Mouse (Mus musculus): Measurements from ENCODE around the gene Hus1. TPM values are rescaled to one million over a fixed set of nuclear protein-coding genes. Genes with fewer than 3 reads are reported as not detected.
A peak's percentile ranks its signal among the peaks of the same experiment; 100 is the strongest.

The Hus1 gene
- polyA plus RNA-seq (2016; fragmentation: Nextera tagmentation; extraction: Ambion mirVana) = 21.5 and 23.2 TPM in 2 replicates

GRCm38 (mm10) chr11:9010853-9011339, at the start of gene Hus1:
Gene Hus1 (minus strand): TSS chr11:9011191.
- H3K9me3 ChIP-seq (replicated peaks) = no peaks in the 10 kb centered on the region
- peak; percentile 88 for DNase-seq (ENCODE audit: low spot score)
- H3K4me3 ChIP-seq = peak within 1 kb of the TSS; percentile 77
- H3K27me3 ChIP-seq (ENCODE audit: low read depth, poor library complexity, severe bottlenecking) = no peaks in the 10 kb centered on the region
- H3K27ac ChIP-seq (replicated peaks) = peak within 1 kb of the TSS; percentile 97
- H3K4me1 ChIP-seq = peaks cover 26% of the 10 kb centered on the region
- H3K36me3 ChIP-seq = peaks cover 29% of the 10 kb centered on the region
- WGBS = under 1% methylated on average over 43 of the region's 43 CpGs

DNA sequence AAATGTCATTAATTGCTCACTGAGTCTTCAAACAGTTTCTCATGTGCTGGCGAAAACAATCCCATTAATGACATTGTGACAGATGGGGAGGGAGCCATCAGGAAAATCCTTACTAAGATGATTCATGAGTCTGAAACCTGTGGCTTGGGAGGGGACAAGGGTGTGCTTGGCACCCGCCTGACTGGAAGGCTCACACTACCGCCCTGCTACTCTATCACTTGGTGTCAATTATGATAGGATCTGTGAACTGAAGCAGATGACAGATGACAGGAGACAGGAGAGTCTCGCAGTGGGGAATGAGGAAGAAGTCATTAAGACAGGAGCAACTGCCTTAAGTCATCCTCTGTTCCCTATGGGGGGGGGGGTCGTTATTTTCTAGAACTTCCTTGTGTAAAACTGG, 49.5 kb upstream of the Hus1 start:
- H3K27ac ChIP-seq (replicated peaks) = no peak overlapping the region
- H3K9me3 ChIP-seq (replicated peaks) = no peaks in the 10 kb centered on the region
- DNase-seq (ENCODE audit: low spot score) = no peak
- no peak overlapping the region for H3K4me3 ChIP-seq
- H3K36me3 ChIP-seq = no peaks in the 10 kb centered on the region
- 76% methylated on average over 5 of the region's 5 CpGs for WGBS
- H3K27me3 ChIP-seq (ENCODE audit: low read depth, poor library complexity, severe bottlenecking) = no peaks in the 10 kb centered on the region
- no peaks in the 10 kb centered on the region for H3K4me1 ChIP-seq

GRCm38 (mm10) chr11:9060029-9060428, 49.0 kb upstream of the Hus1 start:
- H3K36me3 ChIP-seq = no peaks in the 10 kb centered on the region
- DNase-seq (ENCODE audit: low spot score) = no peak
- H3K4me3 ChIP-seq = no peak overlapping the region
- no peaks in the 10 kb centered on the region for H3K27me3 ChIP-seq (ENCODE audit: low read depth, poor library complexity, severe bottlenecking)
- H3K4me1 ChIP-seq = no peaks in the 10 kb centered on the region
- H3K27ac ChIP-seq (replicated peaks) = no peak overlapping the region
- 78% methylated on average over 1 of the region's 1 CpGs for WGBS
- H3K9me3 ChIP-seq (replicated peaks) = no peaks in the 10 kb centered on the region

DNA sequence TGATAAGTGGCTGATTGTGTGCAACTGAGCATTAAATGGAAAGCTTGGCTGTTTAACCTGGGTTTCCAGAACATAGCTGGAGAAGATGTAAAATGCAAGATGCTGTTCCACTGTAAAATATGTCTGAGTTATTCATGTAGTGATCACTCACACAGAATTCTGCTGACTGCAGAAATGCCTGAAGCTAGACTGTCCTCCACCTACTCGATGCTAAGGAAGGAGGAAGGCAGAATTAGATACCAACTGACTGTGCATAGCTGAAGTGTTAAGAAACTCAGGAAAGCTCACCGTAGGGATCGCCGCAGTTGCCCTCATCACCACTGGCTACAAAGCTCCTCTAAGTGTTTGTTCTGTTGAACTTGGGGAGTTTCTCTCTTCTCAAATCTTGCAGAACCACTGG, 46.7 kb upstream of the Hus1 start:
- Histone ChIP-seq H3K4me3 (no peak overlapping the region), H3K27ac (replicated peaks) (no peak overlapping the region), H3K27me3 (ENCODE audit: low read depth, poor library complexity, severe bottlenecking) (no peaks in the 10 kb centered on the region), H3K9me3 (replicated peaks) (no peaks in the 10 kb centered on the region), H3K4me1 (no peaks in the 10 kb centered on the region), H3K36me3 (no peaks in the 10 kb centered on the region)
- DNase-seq (ENCODE audit: low spot score) = no peak
- WGBS = 92% methylated on average over 4 of the region's 4 CpGs

DNA sequence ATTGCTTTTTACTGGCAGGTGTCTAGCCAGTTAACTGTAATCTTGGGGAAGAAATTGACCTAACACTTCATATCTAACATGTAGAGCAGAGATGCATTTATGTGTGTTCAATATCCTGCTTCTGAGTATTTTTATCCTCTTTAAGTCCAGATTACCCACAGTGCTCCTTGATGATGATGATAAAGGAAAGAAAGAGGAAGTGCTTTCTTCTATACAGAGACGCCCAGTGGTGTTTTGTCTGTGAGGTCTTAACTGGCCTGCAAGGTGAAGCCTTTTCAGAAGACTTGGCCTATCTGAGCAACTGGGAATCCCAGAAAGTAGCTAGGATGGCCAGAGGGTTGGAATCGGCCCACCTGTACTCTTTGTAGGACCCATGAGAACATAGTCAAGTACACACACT, 45.9 kb upstream of the Hus1 start:
- DNase-seq (ENCODE audit: low spot score) = no peak
- Histone ChIP-seq H3K27ac (replicated peaks) (no peak overlapping the region), H3K4me3 (no peak overlapping the region), H3K4me1 (no peaks in the 10 kb centered on the region), H3K36me3 (no peaks in the 10 kb centered on the region), H3K9me3 (replicated peaks) (no peaks in the 10 kb centered on the region), H3K27me3 (ENCODE audit: low read depth, poor library complexity, severe bottlenecking) (no peaks in the 10 kb centered on the region)
- 88% methylated on average over 2 of the region's 2 CpGs for WGBS

GRCm38 (mm10) chr11:9051895-9052294, 40.9 kb upstream of the Hus1 start:
- Histone ChIP-seq H3K4me1 (peaks cover 9% of the 10 kb centered on the region), H3K9me3 (replicated peaks) (no peaks in the 10 kb centered on the region), H3K4me3 (no peak overlapping the region), H3K27me3 (ENCODE audit: low read depth, poor library complexity, severe bottlenecking) (peaks cover 24% of the 10 kb centered on the region), H3K36me3 (no peaks in the 10 kb centered on the region), H3K27ac (replicated peaks) (no peak overlapping the region)
- no peak for DNase-seq (ENCODE audit: low spot score)
- 78% methylated on average over 2 of the region's 2 CpGs for WGBS

- no peaks in the 10 kb centered on the region for H3K9me3 ChIP-seq (replicated peaks)
- peaks cover 9% of the 10 kb centered on the region for H3K4me1 ChIP-seq
- H3K36me3 ChIP-seq = no peaks in the 10 kb centered on the region
- no peak overlapping the region for H3K27ac ChIP-seq (replicated peaks)
- 85% methylated on average over 4 of the region's 4 CpGs for WGBS
- H3K27me3 ChIP-seq (ENCODE audit: low read depth, poor library complexity, severe bottlenecking) = peaks cover 24% of the 10 kb centered on the region
- no peak for DNase-seq (ENCODE audit: low spot score)
- no peak overlapping the region for H3K4me3 ChIP-seq
Observed at GRCm38 (mm10) chr11:9050241-9050640, 39.2 kb upstream of the Hus1 start.

DNA sequence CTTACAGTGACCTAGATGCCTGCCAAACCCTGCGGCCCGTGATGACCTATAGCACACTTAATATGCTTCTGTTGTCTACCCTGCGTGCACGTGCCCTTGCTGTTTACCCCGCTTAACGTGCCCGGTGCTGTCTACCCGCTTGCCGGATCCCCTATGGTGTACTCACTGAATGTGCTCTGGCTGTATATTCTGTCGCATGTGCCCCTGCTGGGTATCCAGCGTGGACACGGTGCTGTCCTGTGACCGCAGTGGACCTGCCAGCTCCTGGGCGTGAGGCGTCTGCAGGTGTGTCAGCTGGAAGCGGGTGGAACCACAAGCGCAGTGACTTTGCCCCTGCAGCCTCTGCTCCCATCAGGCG, 37.7 kb upstream of the Hus1 start, which contains the start of gene Sun3:
Gene Sun3, minus strand, starts transcription at position 289 of the 358 bp plus-strand sequence.
- H3K4me3 ChIP-seq = peak within 1 kb of the TSS; percentile 67
- WGBS = 1% methylated on average over 18 of the region's 18 CpGs

DNA sequence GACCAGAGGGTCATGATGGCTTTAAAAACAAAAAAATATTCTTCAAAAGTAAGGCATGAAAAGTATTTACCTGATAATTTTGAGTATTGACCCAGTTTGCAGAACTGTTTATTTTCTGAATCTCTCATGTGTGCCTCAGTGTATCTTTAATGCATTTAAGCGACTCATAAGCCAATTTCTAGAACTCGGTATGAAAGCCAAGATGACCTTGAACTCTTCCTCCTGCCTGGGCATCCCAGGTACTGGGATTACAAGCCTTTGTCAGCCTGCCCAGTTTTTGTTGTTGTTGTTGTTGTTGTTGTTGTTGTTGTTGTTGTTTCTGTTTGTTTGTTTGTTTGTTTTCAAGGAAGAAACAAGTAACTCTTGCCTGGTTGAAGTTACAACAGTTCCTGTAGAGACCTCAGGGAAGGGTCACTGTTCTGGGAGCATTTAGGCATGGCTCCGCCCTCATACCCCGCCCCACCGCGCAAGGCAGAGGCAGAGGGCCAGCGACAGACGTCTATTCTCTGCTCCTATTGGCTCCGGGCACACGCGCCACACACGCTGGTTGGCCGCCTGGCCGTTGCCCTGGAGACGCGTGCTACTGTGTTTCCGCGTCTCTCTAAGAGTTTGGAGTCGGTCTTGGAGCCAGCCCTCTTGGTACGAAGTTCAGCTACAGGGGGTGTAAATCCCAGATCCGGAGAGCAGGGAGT, 37.2 kb upstream of the Hus1 start, which contains the start of gene Gm11992:
Gene Gm11992, plus strand, starts transcription at position 584 of the 692 bp plus-strand sequence.
- peak; percentile 89 for DNase-seq (ENCODE audit: low spot score)
- 5% methylated on average over 21 of the region's 21 CpGs for WGBS
- H3K27ac ChIP-seq (replicated peaks) = peak within 1 kb of the TSS; percentile 50; the same call in 1 of the 2 replicates
- H3K9me3 ChIP-seq (replicated peaks) = no peaks in the 10 kb centered on the region
- H3K4me3 ChIP-seq = peak within 1 kb of the TSS; percentile 67
- H3K27me3 ChIP-seq (ENCODE audit: low read depth, poor library complexity, severe bottlenecking) = peaks cover 24% of the 10 kb centered on the region
- H3K36me3 ChIP-seq = no peaks in the 10 kb centered on the region
- peaks cover 9% of the 10 kb centered on the region for H3K4me1 ChIP-seq

More for the DNA sequence above, 37.7 kb upstream of the Hus1 start, which contains the start of gene Sun3:
- peak within 1 kb of the TSS; percentile 50; the same call in 1 of the 2 replicates for H3K27ac ChIP-seq (replicated peaks)
- no peak for DNase-seq (ENCODE audit: low spot score)
- H3K36me3 ChIP-seq = no peaks in the 10 kb centered on the region
- peaks cover 9% of the 10 kb centered on the region for H3K4me1 ChIP-seq
- peaks cover 24% of the 10 kb centered on the region for H3K27me3 ChIP-seq (ENCODE audit: low read depth, poor library complexity, severe bottlenecking)
- no peaks in the 10 kb centered on the region for H3K9me3 ChIP-seq (replicated peaks)

GRCm38 (mm10) chr11:9047044-9047443, 36.1 kb upstream of the Hus1 start:
- WGBS = 92% methylated on average over 5 of the region's 5 CpGs
- Histone ChIP-seq H3K36me3 (no peaks in the 10 kb centered on the region), H3K9me3 (replicated peaks) (no peaks in the 10 kb centered on the region), H3K4me1 (peaks cover 9% of the 10 kb centered on the region), H3K27ac (replicated peaks) (no peak overlapping the region), H3K27me3 (ENCODE audit: low read depth, poor library complexity, severe bottlenecking) (peaks cover 24% of the 10 kb centered on the region), H3K4me3 (no peak overlapping the region)
- DNase-seq (ENCODE audit: low spot score) = no peak

GRCm38 (mm10) chr11:9046546-9046945, 35.6 kb upstream of the Hus1 start:
- peaks cover 24% of the 10 kb centered on the region for H3K27me3 ChIP-seq (ENCODE audit: low read depth, poor library complexity, severe bottlenecking)
- no peaks in the 10 kb centered on the region for H3K9me3 ChIP-seq (replicated peaks)
- no peak overlapping the region for H3K4me3 ChIP-seq
- DNase-seq (ENCODE audit: low spot score) = no peak
- WGBS = 85% methylated on average over 2 of the region's 2 CpGs
- no peak overlapping the region for H3K27ac ChIP-seq (replicated peaks)
- no peaks in the 10 kb centered on the region for H3K36me3 ChIP-seq
- peaks cover 9% of the 10 kb centered on the region for H3K4me1 ChIP-seq

- no peak for DNase-seq (ENCODE audit: low spot score)
- H3K36me3 ChIP-seq = no peaks in the 10 kb centered on the region
- H3K4me1 ChIP-seq = no peaks in the 10 kb centered on the region
- 86% methylated on average over 2 of the region's 2 CpGs for WGBS
- H3K4me3 ChIP-seq = no peak overlapping the region
- no peak overlapping the region for H3K27ac ChIP-seq (replicated peaks)
- H3K27me3 ChIP-seq (ENCODE audit: low read depth, poor library complexity, severe bottlenecking) = no peaks in the 10 kb centered on the region
- no peaks in the 10 kb centered on the region for H3K9me3 ChIP-seq (replicated peaks)
Observed at GRCm38 (mm10) chr11:9031530-9031929, 20.5 kb upstream of the Hus1 start.

GRCm38 (mm10) chr11:9025211-9025610, 14.2 kb upstream of the Hus1 start:
- Histone ChIP-seq H3K4me3 (no peak overlapping the region), H3K4me1 (no peaks in the 10 kb centered on the region), H3K27me3 (ENCODE audit: low read depth, poor library complexity, severe bottlenecking) (no peaks in the 10 kb centered on the region), H3K9me3 (replicated peaks) (no peaks in the 10 kb centered on the region), H3K27ac (replicated peaks) (no peak overlapping the region), H3K36me3 (no peaks in the 10 kb centered on the region)
- 81% methylated on average over 3 of the region's 3 CpGs for WGBS
- no peak for DNase-seq (ENCODE audit: low spot score)

Measured in midbrain, embryonic 10.5 days (tissue).